Mouse (Mus musculus) kidney, embryonic 16.5 days (tissue): ENCODE data around the gene Esyt1. TPM values are rescaled to one million over a fixed set of nuclear protein-coding genes. Genes with fewer than 3 reads are reported as not detected.

Experiments used
- ATAC-seq: fragments of 200-750 bp; cut with Nextera tagmentation; 2 replicates; pipeline ENCODE4 v1.8.0; 2017; ENCODE audit warnings: moderate TSS enrichment; ENCODE audit not compliant: low FRiP score, low TSS enrichment
- H3K27ac ChIP-seq: fragments of 300-500 bp; sonication (generic); 2 replicates; pipeline ENCODE4 v1.5.1; 2014; ENCODE audit warnings: low read length
- H3K27me3 ChIP-seq: fragments of 300-500 bp; sonication (generic); 2 replicates; pipeline ENCODE4 v1.6.1; 2014; ENCODE audit warnings: low read length, control low read depth, mixed read lengths; ENCODE audit not compliant: insufficient read depth
- H3K36me3 ChIP-seq: fragments of 300-500 bp; sonication (generic); 2 replicates; pipeline ENCODE4 v1.6.1; 2014; ENCODE audit warnings: low read length, control low read depth, mixed read lengths; ENCODE audit not compliant: insufficient read depth
- H3K4me1 ChIP-seq: fragments of 300-500 bp; sonication (generic); 2 replicates; pipeline ENCODE4 v1.6.1; 2014; ENCODE audit warnings: low read length, control low read depth, mixed read lengths; ENCODE audit not compliant: insufficient read depth
- H3K4me2 ChIP-seq: fragments of 300-500 bp; sonication (generic); replicated peaks from 2 replicates; pipeline ENCODE4 v1.6.1; 2014; ENCODE audit warnings: low read depth, low read length
- H3K4me3 ChIP-seq: fragments of 300-500 bp; sonication (generic); 2 replicates; pipeline ENCODE4 v1.5.1; 2014; ENCODE audit warnings: mild to moderate bottlenecking, low read length
- H3K9ac ChIP-seq: fragments of 300-500 bp; sonication (generic); replicated peaks from 2 replicates; pipeline ENCODE4 v1.6.1; 2014; ENCODE audit warnings: low read length
- H3K9me3 ChIP-seq: fragments of 300-500 bp; sonication (generic); 2 replicates; pipeline ENCODE4 v1.6.1; 2016; ENCODE audit warnings: low read length, control low read depth
- WGBS: fragments of 180-500 bp; shearing (Covaris S2); extraction: QIAGEN DNeasy Blood & Tissue Kit; methylation state at CpG from one replicate; pipeline ENCODE4 v1.1.7; 2014; 5-methylcytosine and 5-hydroxymethylcytosine counted together
- polyA plus RNA-seq: library from polyadenylated mRNA; unstranded; fragments of >200 nt; fragmentation: Nextera tagmentation; extraction: Ambion mirVana; gene quantifications from 2 replicates; pipeline ENCODE4 v1.2.1, GENCODE M21; 2015

Esyt1 gene
- polyA plus RNA-seq, 1 experiment from 2014 or later = 24.2 TPM

DNA sequence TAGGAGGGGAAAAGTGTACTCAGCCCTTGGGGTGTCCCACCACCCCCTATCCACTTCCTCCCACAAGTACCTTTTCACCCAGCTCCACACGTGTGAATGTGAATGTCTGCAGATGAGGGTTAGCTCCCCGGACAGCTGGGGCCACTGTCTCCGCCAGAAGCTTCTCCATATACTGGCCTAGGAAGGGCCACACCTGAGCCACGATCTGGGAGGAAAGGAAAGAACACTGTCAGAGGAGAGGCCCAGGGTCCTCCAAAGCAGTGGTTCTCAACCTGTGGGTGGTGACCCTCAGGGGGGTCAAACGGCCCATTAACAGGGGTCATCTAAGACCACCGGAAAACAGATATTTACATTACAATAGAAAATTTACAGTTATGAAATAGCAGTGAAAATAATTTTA, 3.3 kb downstream of the Esyt1 start:
- H3K27me3 ChIP-seq = no peaks in the 10 kb centered on the region; the same call in 1 of the 2 replicates
- no peak overlapping the region for H3K4me2 ChIP-seq
- peaks cover 18% of the 10 kb centered on the region; the same call in 1 of the 2 replicates for H3K36me3 ChIP-seq
- H3K27ac ChIP-seq = no peak overlapping the region
- H3K9me3 ChIP-seq = no peaks in the 10 kb centered on the region
- H3K9ac ChIP-seq = no peak overlapping the region
- H3K4me3 ChIP-seq = no peak overlapping the region
- H3K4me1 ChIP-seq = peaks cover 13% of the 10 kb centered on the region
- 75% methylated on average over 6 of the region's 6 CpGs for WGBS
- no peak for ATAC-seq

DNA sequence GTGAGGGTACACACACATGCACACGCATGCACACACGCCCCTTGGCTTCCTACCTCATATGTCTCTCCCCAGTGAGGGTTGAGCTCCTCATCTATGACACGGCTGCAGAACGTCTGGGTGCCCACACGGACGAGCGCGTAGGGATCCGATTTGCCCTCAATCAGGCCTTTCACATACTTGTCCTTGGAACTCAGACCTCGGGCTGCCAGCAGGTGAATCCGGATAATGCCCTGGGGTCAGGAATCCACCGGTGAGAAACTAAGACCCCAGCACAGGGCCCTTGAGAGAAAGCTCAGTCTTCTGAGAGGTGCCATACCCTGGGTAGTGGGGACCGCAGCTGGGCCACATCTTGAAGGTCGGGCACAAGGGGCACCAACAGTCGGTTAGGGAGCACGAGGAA, 5.1 kb downstream of the Esyt1 start:
- Histone ChIP-seq H3K27ac (no peak overlapping the region), H3K4me1 (peaks cover 14% of the 10 kb centered on the region), H3K4me2 (no peak overlapping the region), H3K9me3 (no peaks in the 10 kb centered on the region), H3K9ac (no peak overlapping the region), H3K27me3 (peaks cover 3% of the 10 kb centered on the region; the same call in 1 of the 2 replicates), H3K36me3 (peaks cover 18% of the 10 kb centered on the region; the same call in 1 of the 2 replicates), H3K4me3 (no peak overlapping the region)
- no peak for ATAC-seq
- 87% methylated on average over 16 of the region's 16 CpGs for WGBS

DNA sequence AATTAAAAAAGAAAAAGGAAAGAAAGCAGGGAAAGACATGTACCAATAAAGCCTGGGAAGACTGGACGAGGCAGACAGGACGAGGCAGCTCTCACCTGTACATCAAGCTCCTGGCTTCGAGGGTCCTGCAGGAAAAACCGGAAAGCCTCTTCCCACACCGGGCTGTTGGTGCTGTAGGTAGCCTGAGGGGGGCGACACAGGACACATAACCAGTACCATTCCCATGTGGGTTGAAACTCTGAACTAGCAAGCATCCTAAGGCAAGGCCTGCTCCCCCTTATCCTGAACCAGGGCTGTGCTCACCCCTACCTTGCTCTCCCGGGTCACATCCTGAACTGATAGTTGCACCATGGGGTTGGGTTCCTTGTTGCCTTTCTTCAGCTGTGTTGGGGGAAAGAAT, 6.8 kb downstream of the Esyt1 start:
- Histone ChIP-seq H3K4me2 (no peak overlapping the region), H3K9ac (no peak overlapping the region), H3K4me3 (no peak overlapping the region), H3K4me1 (peaks cover 8% of the 10 kb centered on the region), H3K27me3 (peaks cover 3% of the 10 kb centered on the region; the same call in 1 of the 2 replicates), H3K9me3 (no peaks in the 10 kb centered on the region), H3K27ac (no peak overlapping the region), H3K36me3 (peaks cover 18% of the 10 kb centered on the region; the same call in 1 of the 2 replicates)
- 82% methylated on average over 7 of the region's 7 CpGs for WGBS
- ATAC-seq = no peak

DNA sequence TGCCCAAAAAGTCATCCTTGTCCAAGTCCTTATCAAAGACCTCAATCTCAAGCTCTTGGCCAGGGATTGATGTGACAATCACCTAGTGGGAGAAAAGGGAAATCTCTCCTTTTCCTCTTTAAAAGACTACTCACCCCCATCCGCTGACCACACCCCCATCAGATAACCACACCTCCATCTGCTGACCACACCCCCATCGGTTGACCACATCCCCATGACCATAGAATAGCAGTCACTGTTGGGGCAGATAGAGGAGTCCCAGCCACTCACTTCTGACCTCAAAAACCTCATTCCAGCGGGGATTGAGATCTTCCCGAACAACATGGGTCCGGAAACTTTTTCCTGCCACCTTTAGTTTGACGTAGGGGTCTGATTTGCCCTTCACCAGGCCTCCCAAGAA, 9.0 kb downstream of the Esyt1 start:
- no peaks in the 10 kb centered on the region for H3K9me3 ChIP-seq
- ATAC-seq = 0 out of 2 replicates have a peak, but pooled peaks have one; percentile 42
- 38% methylated on average over 6 of the region's 6 CpGs for WGBS
- no peak overlapping the region for H3K4me3 ChIP-seq
- no peak overlapping the region for H3K27ac ChIP-seq
- H3K4me2 ChIP-seq = no peak overlapping the region
- H3K27me3 ChIP-seq = peaks cover 3% of the 10 kb centered on the region; the same call in 1 of the 2 replicates
- no peak overlapping the region for H3K9ac ChIP-seq
- peaks cover 25% of the 10 kb centered on the region; the same call in 1 of the 2 replicates for H3K36me3 ChIP-seq
- H3K4me1 ChIP-seq = peaks cover 7% of the 10 kb centered on the region; the same call in 1 of the 2 replicates

DNA sequence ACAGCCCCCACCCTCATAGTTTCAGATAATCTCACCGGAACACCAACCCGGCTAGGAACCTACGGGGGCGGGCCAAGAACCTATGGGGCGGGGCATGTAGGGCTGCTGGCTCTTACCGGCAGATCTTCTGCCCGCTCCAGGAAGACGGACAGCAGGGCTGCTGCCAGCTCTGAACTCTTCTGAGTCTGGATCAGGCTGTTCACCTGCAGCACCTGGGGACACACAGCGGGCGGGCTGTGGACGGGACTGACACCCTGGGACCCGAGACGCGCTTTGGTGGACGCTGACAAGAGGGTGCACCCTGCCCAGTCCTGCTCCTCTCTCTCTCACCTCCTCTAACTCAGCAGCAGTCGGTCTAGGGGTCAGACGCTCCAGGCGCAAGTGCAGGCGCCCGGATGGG, 9.6 kb downstream of the Esyt1 start:
- 0 out of 2 replicates have a peak, but pooled peaks have one; percentile 12 for ATAC-seq
- peak overlapping the region; percentile 6; the same call in 1 of the 2 replicates for H3K4me3 ChIP-seq
- H3K27me3 ChIP-seq = peaks cover 3% of the 10 kb centered on the region; the same call in 1 of the 2 replicates
- H3K9me3 ChIP-seq = no peaks in the 10 kb centered on the region
- H3K4me1 ChIP-seq = peaks cover 7% of the 10 kb centered on the region; the same call in 1 of the 2 replicates
- no peak overlapping the region for H3K27ac ChIP-seq
- peak overlapping the region; percentile 35 for H3K4me2 ChIP-seq
- H3K36me3 ChIP-seq = peaks cover 27% of the 10 kb centered on the region; the same call in 1 of the 2 replicates
- 0 out of 2 replicates have a peak overlapping the region, but pooled peaks have one; percentile 44 for H3K9ac ChIP-seq
- WGBS = 26% methylated on average over 20 of the region's 20 CpGs

DNA sequence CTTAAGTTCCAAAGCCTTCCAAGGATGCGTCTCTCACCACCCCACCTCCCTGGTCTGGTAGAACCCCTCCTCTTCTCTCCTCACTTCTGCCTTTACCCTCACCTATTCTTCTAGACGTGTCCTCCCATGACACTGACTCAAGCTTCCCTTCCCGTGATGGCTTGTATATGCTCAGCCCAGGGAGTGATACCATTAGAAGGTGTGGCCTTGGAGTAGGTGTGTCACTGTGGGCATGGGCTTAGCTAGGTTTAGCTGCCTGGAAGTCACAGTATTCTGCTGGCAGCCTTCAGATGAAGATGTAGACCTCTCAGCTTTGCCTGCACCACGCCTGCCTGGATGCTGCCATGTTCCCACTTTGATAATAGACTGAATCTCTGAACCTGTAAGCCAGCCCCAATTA, 10.6 kb downstream of the Esyt1 start:
- H3K4me3 ChIP-seq = no peak overlapping the region
- peaks cover 7% of the 10 kb centered on the region; the same call in 1 of the 2 replicates for H3K4me1 ChIP-seq
- peaks cover 22% of the 10 kb centered on the region; the same call in 1 of the 2 replicates for H3K36me3 ChIP-seq
- no peak for ATAC-seq
- H3K27me3 ChIP-seq = peaks cover 3% of the 10 kb centered on the region; the same call in 1 of the 2 replicates
- no peak overlapping the region for H3K9ac ChIP-seq
- 84% methylated on average over 4 of the region's 4 CpGs for WGBS
- no peaks in the 10 kb centered on the region for H3K9me3 ChIP-seq
- no peak overlapping the region for H3K4me2 ChIP-seq
- no peak overlapping the region for H3K27ac ChIP-seq

- WGBS = 87% methylated on average over 12 of the region's 12 CpGs
- Histone ChIP-seq H3K36me3 (peaks cover 11% of the 10 kb centered on the region; the same call in 1 of the 2 replicates), H3K27ac (no peak overlapping the region), H3K9ac (no peak overlapping the region), H3K4me2 (no peak overlapping the region), H3K27me3 (no peaks in the 10 kb centered on the region), H3K4me1 (peaks cover under 1% of the 10 kb centered on the region; the same call in 1 of the 2 replicates), H3K4me3 (no peak overlapping the region), H3K9me3 (no peaks in the 10 kb centered on the region)
- no peak for ATAC-seq
Measured at GRCm38 (mm10) chr10:128511761-128512160, 13.9 kb downstream of the Esyt1 start.

DNA sequence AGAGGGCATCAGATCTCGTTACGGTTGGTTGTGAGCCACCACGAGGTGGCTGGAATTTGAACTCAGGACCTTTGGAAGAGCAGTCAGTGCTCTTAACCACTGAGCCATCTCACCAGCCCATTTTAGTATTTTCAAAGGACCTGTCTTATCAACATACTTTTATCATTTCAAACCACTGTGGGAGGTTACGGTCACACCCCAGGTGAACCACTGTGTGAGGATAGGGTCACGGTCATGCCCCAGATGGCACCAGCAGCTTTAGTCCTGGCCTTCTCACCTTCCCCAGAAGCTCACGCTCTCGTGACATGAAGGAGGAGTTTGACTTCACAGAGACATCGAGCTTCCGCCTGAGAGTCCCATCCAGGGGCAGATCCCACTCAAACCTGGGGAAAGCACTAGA, 14.5 kb downstream of the Esyt1 start:
- ATAC-seq = no peak
- Histone ChIP-seq H3K27me3 (no peaks in the 10 kb centered on the region), H3K27ac (no peak overlapping the region), H3K4me1 (no peaks in the 10 kb centered on the region), H3K4me3 (no peak overlapping the region), H3K9me3 (no peaks in the 10 kb centered on the region), H3K9ac (no peak overlapping the region), H3K4me2 (no peak overlapping the region), H3K36me3 (peaks cover 11% of the 10 kb centered on the region; the same call in 1 of the 2 replicates)
- 77% methylated on average over 9 of the region's 9 CpGs for WGBS

DNA sequence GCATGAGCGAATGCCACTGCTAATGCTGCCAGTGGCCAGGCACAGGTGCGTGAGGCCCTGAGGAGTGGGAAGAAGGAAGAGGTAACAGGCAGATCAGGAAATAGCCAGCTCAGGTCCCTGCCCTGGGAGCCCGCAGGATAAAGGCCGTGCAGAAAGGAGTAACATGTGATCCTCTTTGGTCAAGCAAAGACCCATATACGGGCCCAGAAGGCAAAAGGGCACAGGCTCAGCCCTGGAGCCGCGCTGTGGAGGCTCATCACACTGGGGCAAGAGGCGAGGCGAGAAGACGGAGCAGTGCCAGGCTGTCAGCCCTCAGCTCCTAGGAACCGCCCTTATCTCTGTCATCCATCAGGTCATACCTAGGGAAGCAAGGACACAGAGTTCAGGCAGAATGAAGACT, 15.4 kb downstream of the Esyt1 start:
- H3K4me2 ChIP-seq = no peak overlapping the region
- H3K4me3 ChIP-seq = no peak overlapping the region
- H3K27ac ChIP-seq = no peak overlapping the region
- no peaks in the 10 kb centered on the region for H3K4me1 ChIP-seq
- H3K27me3 ChIP-seq = no peaks in the 10 kb centered on the region
- H3K9ac ChIP-seq = no peak overlapping the region
- 85% methylated on average over 11 of the region's 11 CpGs for WGBS
- peaks cover 11% of the 10 kb centered on the region; the same call in 1 of the 2 replicates for H3K36me3 ChIP-seq
- no peak for ATAC-seq
- H3K9me3 ChIP-seq = no peaks in the 10 kb centered on the region

GRCm38 (mm10) chr10:128509831-128510230, 15.8 kb downstream of the Esyt1 start:
- ATAC-seq = no peak
- Histone ChIP-seq H3K4me2 (no peak overlapping the region), H3K9ac (no peak overlapping the region), H3K27ac (no peak overlapping the region), H3K36me3 (peaks cover 11% of the 10 kb centered on the region; the same call in 1 of the 2 replicates), H3K9me3 (no peaks in the 10 kb centered on the region), H3K4me1 (peaks cover 4% of the 10 kb centered on the region; the same call in 1 of the 2 replicates), H3K27me3 (no peaks in the 10 kb centered on the region), H3K4me3 (no peak overlapping the region)
- 57% methylated on average over 4 of the region's 4 CpGs for WGBS
